Mouse (Mus musculus): ENCODE data around the gene Scfd2. TPM values are rescaled to one million over a fixed set of nuclear protein-coding genes. Genes with fewer than 3 reads are reported as not detected.

Scfd2 gene
- polyA plus RNA-seq, 1 experiment from 2014 or later = 17.2 TPM

- Histone ChIP-seq H3K27ac (no peak overlapping the region), H3K4me1 (peaks cover 8% of the 10 kb centered on the region), H3K9me3 (no peaks in the 10 kb centered on the region), H3K4me3 (no peak overlapping the region), H3K4me2 (no peak overlapping the region), H3K36me3 (no peaks in the 10 kb centered on the region), H3K9ac (no peak overlapping the region), H3K27me3 (no peaks in the 10 kb centered on the region)
- no peak for ATAC-seq (ENCODE audit: insufficient number of reproducible peaks, insufficient read depth, low FRiP score, low TSS enrichment, low read depth)
- 95% methylated on average over 6 of the region's 6 CpGs for WGBS
These were observed 75.9 kb downstream of the Scfd2 start for GRCm38 (mm10) chr5:74455510-74456269.

- H3K9ac ChIP-seq = no peak overlapping the region
- 86% methylated on average over 9 of the region's 9 CpGs for WGBS
- no peak overlapping the region for H3K27ac ChIP-seq
- H3K4me2 ChIP-seq = no peak overlapping the region
- peaks cover 14% of the 10 kb centered on the region for H3K4me1 ChIP-seq
- H3K27me3 ChIP-seq = no peaks in the 10 kb centered on the region
- no peaks in the 10 kb centered on the region for H3K36me3 ChIP-seq
- no peaks in the 10 kb centered on the region for H3K9me3 ChIP-seq
- no peak for ATAC-seq (ENCODE audit: insufficient number of reproducible peaks, insufficient read depth, low FRiP score, low TSS enrichment, low read depth)
- no peak overlapping the region for H3K4me3 ChIP-seq
These were observed 76.5 kb downstream of the Scfd2 start for GRCm38 (mm10) chr5:74455094-74455493.

- Histone ChIP-seq H3K27ac (no peak overlapping the region), H3K36me3 (no peaks in the 10 kb centered on the region), H3K9ac (no peak overlapping the region), H3K4me3 (no peak overlapping the region), H3K4me2 (no peak overlapping the region), H3K4me1 (peaks cover 30% of the 10 kb centered on the region), H3K9me3 (no peaks in the 10 kb centered on the region), H3K27me3 (no peaks in the 10 kb centered on the region)
- no peak for ATAC-seq (ENCODE audit: insufficient number of reproducible peaks, insufficient read depth, low FRiP score, low TSS enrichment, low read depth)
- 32% methylated on average over 5 of the region's 5 CpGs for WGBS
These were observed 80.6 kb downstream of the Scfd2 start for GRCm38 (mm10) chr5:74450977-74451376.

GRCm38 (mm10) chr5:74447517-74448334 is 83.8 kb downstream of the Scfd2 start:
- H3K27me3 ChIP-seq = no peaks in the 10 kb centered on the region
- H3K36me3 ChIP-seq = no peaks in the 10 kb centered on the region
- peaks cover 33% of the 10 kb centered on the region for H3K4me1 ChIP-seq
- 35% methylated on average over 10 of the region's 10 CpGs for WGBS
- H3K27ac ChIP-seq = no peak overlapping the region
- no peak overlapping the region for H3K4me3 ChIP-seq
- no peak overlapping the region for H3K9ac ChIP-seq
- H3K9me3 ChIP-seq = no peaks in the 10 kb centered on the region
- H3K4me2 ChIP-seq = peak overlapping the region; percentile 18; the same call in 1 of the 2 replicates
- no peak for ATAC-seq (ENCODE audit: insufficient number of reproducible peaks, insufficient read depth, low FRiP score, low TSS enrichment, low read depth)

- H3K36me3 ChIP-seq = no peaks in the 10 kb centered on the region
- H3K4me2 ChIP-seq = no peak overlapping the region
- no peak overlapping the region for H3K9ac ChIP-seq
- H3K9me3 ChIP-seq = no peaks in the 10 kb centered on the region
- ATAC-seq (ENCODE audit: insufficient number of reproducible peaks, insufficient read depth, low FRiP score, low TSS enrichment, low read depth) = no peak
- H3K27ac ChIP-seq = no peak overlapping the region
- no peak overlapping the region for H3K4me3 ChIP-seq
- no peaks in the 10 kb centered on the region for H3K27me3 ChIP-seq
- WGBS = 40% methylated on average over 3 of the region's 3 CpGs
- H3K4me1 ChIP-seq = peaks cover 27% of the 10 kb centered on the region
These were observed 85.7 kb downstream of the Scfd2 start for GRCm38 (mm10) chr5:74445861-74446260.

- no peaks in the 10 kb centered on the region for H3K9me3 ChIP-seq
- no peaks in the 10 kb centered on the region for H3K27me3 ChIP-seq
- H3K9ac ChIP-seq = no peak overlapping the region
- H3K4me3 ChIP-seq = no peak overlapping the region
- H3K4me1 ChIP-seq = peaks cover 4% of the 10 kb centered on the region
- WGBS = 80% methylated on average over 8 of the region's 8 CpGs
- no peaks in the 10 kb centered on the region for H3K36me3 ChIP-seq
- no peak overlapping the region for H3K27ac ChIP-seq
- no peak overlapping the region for H3K4me2 ChIP-seq
- no peak for ATAC-seq (ENCODE audit: insufficient number of reproducible peaks, insufficient read depth, low FRiP score, low TSS enrichment, low read depth)
These were observed 93.2 kb downstream of the Scfd2 start for GRCm38 (mm10) chr5:74438353-74438752.

GRCm38 (mm10) chr5:74433580-74434147 is 97.9 kb downstream of the Scfd2 start:
- no peak overlapping the region for H3K4me3 ChIP-seq
- no peaks in the 10 kb centered on the region for H3K27me3 ChIP-seq
- no peak for ATAC-seq (ENCODE audit: insufficient number of reproducible peaks, insufficient read depth, low FRiP score, low TSS enrichment, low read depth)
- peak overlapping the region; percentile 40 for H3K4me2 ChIP-seq
- H3K9me3 ChIP-seq = no peaks in the 10 kb centered on the region
- H3K36me3 ChIP-seq = no peaks in the 10 kb centered on the region
- H3K27ac ChIP-seq = peak overlapping the region; percentile 75
- H3K9ac ChIP-seq = no peak overlapping the region
- 11% methylated on average over 9 of the region's 9 CpGs for WGBS
- H3K4me1 ChIP-seq = peaks cover 7% of the 10 kb centered on the region

GRCm38 (mm10) chr5:74432879-74433539 is 98.5 kb downstream of the Scfd2 start:
- H3K4me1 ChIP-seq = peaks cover 7% of the 10 kb centered on the region
- 16% methylated on average over 14 of the region's 14 CpGs for WGBS
- no peaks in the 10 kb centered on the region for H3K9me3 ChIP-seq
- no peak overlapping the region; the same call in 1 of the 2 replicates for H3K9ac ChIP-seq
- peak overlapping the region; percentile 3; the same call in 1 of the 2 replicates for H3K4me3 ChIP-seq
- H3K36me3 ChIP-seq = no peaks in the 10 kb centered on the region
- peak overlapping the region; percentile 40 for H3K4me2 ChIP-seq
- H3K27ac ChIP-seq = peak overlapping the region; percentile 76
- no peaks in the 10 kb centered on the region for H3K27me3 ChIP-seq
- ATAC-seq (ENCODE audit: insufficient number of reproducible peaks, insufficient read depth, low FRiP score, low TSS enrichment, low read depth) = peak; percentile 56; the same call in 1 of the 2 replicates

- Histone ChIP-seq H3K36me3 (no peaks in the 10 kb centered on the region), H3K4me2 (no peak overlapping the region), H3K27me3 (no peaks in the 10 kb centered on the region), H3K9ac (no peak overlapping the region), H3K9me3 (no peaks in the 10 kb centered on the region), H3K4me1 (peaks cover 13% of the 10 kb centered on the region; the same call in 1 of the 2 replicates), H3K4me3 (no peak overlapping the region), H3K27ac (no peak overlapping the region)
- no peak for ATAC-seq (ENCODE audit: insufficient number of reproducible peaks, insufficient read depth, low FRiP score, low TSS enrichment, low read depth)
- WGBS = 78% methylated on average over 5 of the region's 5 CpGs
These were observed 110.9 kb downstream of the Scfd2 start for GRCm38 (mm10) chr5:74420615-74421132.

GRCm38 (mm10) chr5:74412557-74412956 is 119.0 kb downstream of the Scfd2 start:
- ATAC-seq (ENCODE audit: insufficient number of reproducible peaks, insufficient read depth, low FRiP score, low TSS enrichment, low read depth) = no peak

GRCm38 (mm10) chr5:74404887-74405286 is 126.7 kb downstream of the Scfd2 start:
- Histone ChIP-seq H3K4me3 (no peak overlapping the region), H3K27me3 (no peaks in the 10 kb centered on the region), H3K9ac (no peak overlapping the region), H3K4me1 (peaks cover 14% of the 10 kb centered on the region), H3K27ac (no peak overlapping the region), H3K9me3 (no peaks in the 10 kb centered on the region), H3K36me3 (no peaks in the 10 kb centered on the region), H3K4me2 (no peak overlapping the region)
- WGBS = 91% methylated on average over 5 of the region's 5 CpGs
- no peak for ATAC-seq (ENCODE audit: insufficient number of reproducible peaks, insufficient read depth, low FRiP score, low TSS enrichment, low read depth)

More at GRCm38 (mm10) chr5:74412557-74412956, 119.0 kb downstream of the Scfd2 start:
- Histone ChIP-seq H3K36me3 (no peaks in the 10 kb centered on the region), H3K27ac (no peak overlapping the region), H3K4me2 (no peak overlapping the region), H3K4me1 (peaks cover 12% of the 10 kb centered on the region), H3K9me3 (no peaks in the 10 kb centered on the region), H3K9ac (no peak overlapping the region), H3K4me3 (no peak overlapping the region), H3K27me3 (no peaks in the 10 kb centered on the region)
- WGBS = 98% methylated on average over 3 of the region's 3 CpGs

Data from embryonic facial prominence, embryonic 13.5 days (tissue).